In genomic region chr6:136550596-136551304, GRCm38 (mm10) we compare ENCODE assay signal across 9 mouse cellular contexts. TPM values are rescaled to one million over a fixed set of nuclear protein-coding genes. Genes with fewer than 3 reads are reported as not detected.
A peak's percentile ranks its signal among the peaks of the same experiment; 100 is the strongest.
DNase-seq lines count a peak whose midpoint lies in the region; ATAC-seq lines count a peak whose summit lies in the region.
"Had no signal": no experiment of that assay in that cellular context is flagged by ENCODE, and none has a peak within 500 bp of the region (broad histone marks: within the 10 kb centered on the region; RNA-seq: fewer than 3 reads in every experiment).

No protein-coding gene starts in this region.

- no peaks in the 10 kb centered on the region for H3K36me3 ChIP-seq in embryonic facial prominence, embryonic 13.5 days
- H3K36me3 ChIP-seq in hindbrain, embryonic 16.5 days (ENCODE audit: control insufficient read depth, insufficient read depth, low read length), result no peaks in the 10 kb centered on the region
- no peaks in the 10 kb centered on the region for H3K36me3 ChIP-seq in midbrain, embryonic 12.5 days
- H3K36me3 ChIP-seq: neural tube, embryonic 12.5 days had no signal

- H3K9ac ChIP-seq in embryonic facial prominence, embryonic 13.5 days, result no peak overlapping the region
- no peak overlapping the region for H3K9ac ChIP-seq in hindbrain, embryonic 16.5 days (ENCODE audit: low read depth, low read length)
- H3K9ac ChIP-seq in midbrain, embryonic 12.5 days (replicated peaks), result no peak overlapping the region
- H3K9ac ChIP-seq: neural tube, embryonic 12.5 days had no signal

- 67% methylated on average over 7 of the region's 7 CpGs for WGBS in embryonic facial prominence, embryonic 13.5 days
- 39% methylated on average over 7 of the region's 7 CpGs for WGBS in hindbrain, embryonic 16.5 days
- 66% methylated on average over 7 of the region's 7 CpGs for WGBS in midbrain, embryonic 12.5 days

- peak overlapping the region; percentile 73 for H3K27ac ChIP-seq in embryonic facial prominence, embryonic 13.5 days
- H3K27ac ChIP-seq in hindbrain, embryonic 16.5 days (ENCODE audit: low read depth, low read length), result peak overlapping the region; percentile 77
- peak overlapping the region; percentile 69 for H3K27ac ChIP-seq in midbrain, embryonic 12.5 days (replicated peaks)
- H3K27ac ChIP-seq: neural tube, embryonic 12.5 days had no signal

- H3K4me3 ChIP-seq in embryonic facial prominence, embryonic 13.5 days, result no peak overlapping the region
- H3K4me3 ChIP-seq in hindbrain, embryonic 16.5 days (ENCODE audit: low read length), result no peak overlapping the region
- H3K4me3 ChIP-seq in midbrain, embryonic 12.5 days, result no peak overlapping the region
- H3K4me3 ChIP-seq: neural tube, embryonic 12.5 days had no signal

- no peaks in the 10 kb centered on the region for H3K9me3 ChIP-seq in embryonic facial prominence, embryonic 13.5 days
- no peaks in the 10 kb centered on the region for H3K9me3 ChIP-seq in hindbrain, embryonic 16.5 days (ENCODE audit: control insufficient read depth, low read length)
- no peaks in the 10 kb centered on the region for H3K9me3 ChIP-seq in midbrain, embryonic 12.5 days
- H3K9me3 ChIP-seq: neural tube, embryonic 12.5 days had no signal

- peak; percentile 78 for DNase-seq in cerebellum, adult 9-10 months
- no peak for DNase-seq in cerebellum, adult 18-20 months
- peak; percentile 99 for DNase-seq in 416B (ENCODE audit: low read depth)
- no peak for DNase-seq in gastrocnemius, postnatal 25 days
- no peak for DNase-seq in urinary bladder, postnatal 10 days (ENCODE audit: low spot score)

- peaks cover 11% of the 10 kb centered on the region for H3K4me1 ChIP-seq in embryonic facial prominence, embryonic 13.5 days
- H3K4me1 ChIP-seq in hindbrain, embryonic 16.5 days (ENCODE audit: control insufficient read depth, insufficient read depth, low read depth, low read length), result peaks cover 18% of the 10 kb centered on the region
- peaks cover 21% of the 10 kb centered on the region for H3K4me1 ChIP-seq in midbrain, embryonic 12.5 days

- H3K4me2 ChIP-seq in embryonic facial prominence, embryonic 13.5 days, result peak overlapping the region; percentile 24; the same call in 1 of the 2 replicates
- H3K4me2 ChIP-seq in hindbrain, embryonic 16.5 days (ENCODE audit: low read length), result peak overlapping the region; percentile 3; the same call in 1 of the 2 replicates
- H3K4me2 ChIP-seq in midbrain, embryonic 12.5 days (replicated peaks), result no peak overlapping the region
- H3K4me2 ChIP-seq: neural tube, embryonic 12.5 days had no signal

- no peaks in the 10 kb centered on the region for H3K27me3 ChIP-seq in embryonic facial prominence, embryonic 13.5 days
- H3K27me3 ChIP-seq in hindbrain, embryonic 16.5 days (replicated peaks; ENCODE audit: control insufficient read depth, insufficient read depth, low read length), result no peaks in the 10 kb centered on the region
- H3K27me3 ChIP-seq in midbrain, embryonic 12.5 days, result no peaks in the 10 kb centered on the region
- H3K27me3 ChIP-seq: neural tube, embryonic 12.5 days had no signal

- ATAC-seq in embryonic facial prominence, embryonic 13.5 days (ENCODE audit: insufficient number of reproducible peaks, insufficient read depth, low FRiP score, low TSS enrichment, low read depth), result no peak
- peak; percentile 35; the same call in 1 of the 2 replicates for ATAC-seq in hindbrain, embryonic 16.5 days
- no peak for ATAC-seq in midbrain, embryonic 12.5 days (ENCODE audit: low FRiP score, low read depth)

RNA-seq across cellular contexts. Expression of gene Atf7ip, which starts 44.8 kb away (rescaled TPM):
- polyA plus RNA-seq in embryonic facial prominence, embryonic 13.5 days (2015; fragmentation: Nextera tagmentation; extraction: Ambion mirVana), result 39.0 and 56.3 TPM in 2 replicates
- polyA plus RNA-seq in hindbrain, embryonic 16.5 days (2015; fragmentation: Nextera tagmentation; extraction: Ambion mirVana), result 30.4 and 33.9 TPM in 2 replicates
- polyA plus RNA-seq in midbrain, embryonic 12.5 days (2016; fragmentation: Nextera tagmentation; extraction: Ambion mirVana), result 61.4 TPM in 2 replicates
- total RNA-seq in gastrocnemius, postnatal 25 days (2021), result 10 to 100 TPM; 38.2 to 43.5 TPM

Comparison
In these comparisons a context has a peak if more than half of its experiments do, and no peak if none do; other contexts are left out.
1. DNase-seq: peak in cerebellum, adult 9-10 months (single experiment) and 416B (single experiment); none in cerebellum, adult 18-20 months (0 of 2), gastrocnemius, postnatal 25 days (single experiment) and urinary bladder, postnatal 10 days (single experiment).
2. Peak in every context shown above with its lines, with median percentiles within 50 percentile points of each other: H3K27ac ChIP-seq.